Mouse (Mus musculus): ENCODE results near the gene Dgkh. TPM values are rescaled to one million over a fixed set of nuclear protein-coding genes. Genes with fewer than 3 reads are reported as not detected.
A peak's percentile ranks its signal among the peaks of the same experiment; 100 is the strongest.

Dgkh gene
- polyA plus RNA-seq, 1 experiment = 1.2 TPM

DNA sequence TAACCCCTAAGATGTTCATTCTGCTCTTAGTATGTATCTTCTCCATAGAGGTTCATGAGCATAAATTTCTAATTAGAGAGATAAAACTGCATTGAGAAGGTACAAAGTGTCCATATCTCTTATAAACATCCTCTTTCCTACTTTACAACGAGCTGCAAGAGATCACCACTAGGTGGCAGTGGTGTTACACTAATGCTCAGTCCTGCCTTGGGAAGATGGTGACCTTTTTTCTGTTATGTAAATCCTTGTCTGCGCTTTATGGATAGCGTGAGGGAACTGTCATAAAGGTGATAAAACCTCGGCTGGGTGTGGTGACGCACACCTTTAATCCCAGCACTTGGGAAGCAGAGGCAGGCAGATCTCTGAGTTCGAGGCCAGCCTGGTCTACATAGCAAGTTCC lies 64.3 kb downstream of the Dgkh start:
- H3ac ChIP-seq (ENCODE audit: control insufficient read depth, insufficient read length, low read depth) = no peak overlapping the region
- H3K27me3 ChIP-seq (ENCODE audit: control insufficient read depth, insufficient read depth, insufficient read length) = no peaks in the 10 kb centered on the region
- H3K79me2 ChIP-seq (ENCODE audit: control insufficient read depth, insufficient read depth) = no peaks in the 10 kb centered on the region
- peak; percentile 49 for TF ChIP-seq CTCF (IDR thresholded peaks at IDR 0.05; ENCODE audit: control insufficient read depth, insufficient read depth, insufficient read length)
- TF ChIP-seq FOSL1 (IDR thresholded peaks at IDR 0.05; ENCODE audit: insufficient read depth, low read length, poor library complexity, severe bottlenecking) = no peak
- no peak for TF ChIP-seq USF1 (IDR thresholded peaks at IDR 0.05; ENCODE audit: low read depth)
- H3K79me3 ChIP-seq (ENCODE audit: low read depth) = no peaks in the 10 kb centered on the region
- H3K36me3 ChIP-seq (ENCODE audit: control insufficient read depth, insufficient read depth) = no peaks in the 10 kb centered on the region
- H3K4me3 ChIP-seq (ENCODE audit: insufficient read depth, poor library complexity, severe bottlenecking) = no peak overlapping the region

DNA sequence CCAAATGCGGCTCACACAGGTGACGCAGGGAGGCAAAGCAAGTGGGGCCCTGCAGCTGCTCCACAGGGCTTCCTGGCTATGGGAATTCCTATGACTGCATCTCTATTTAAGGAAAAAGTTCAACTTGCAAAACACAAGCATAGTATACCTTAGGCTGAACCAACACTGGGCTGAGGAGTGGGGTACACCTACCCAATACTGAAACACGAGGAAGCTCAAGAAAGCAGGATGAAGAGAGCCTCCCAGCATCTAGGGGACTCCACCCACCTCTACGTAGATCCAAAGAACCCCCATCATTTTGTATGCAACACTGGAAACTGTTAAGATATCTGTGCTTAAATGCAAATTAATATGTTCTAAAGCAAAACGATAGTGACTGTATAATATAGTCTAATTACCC lies 64.8 kb downstream of the Dgkh start:
- no peak overlapping the region for H3K4me3 ChIP-seq (ENCODE audit: insufficient read depth, poor library complexity, severe bottlenecking)
- H3ac ChIP-seq (ENCODE audit: control insufficient read depth, insufficient read length, low read depth) = no peak overlapping the region
- no peaks in the 10 kb centered on the region for H3K36me3 ChIP-seq (ENCODE audit: control insufficient read depth, insufficient read depth)
- no peaks in the 10 kb centered on the region for H3K79me3 ChIP-seq (ENCODE audit: low read depth)
- H3K79me2 ChIP-seq (ENCODE audit: control insufficient read depth, insufficient read depth) = no peaks in the 10 kb centered on the region
- no peaks in the 10 kb centered on the region for H3K27me3 ChIP-seq (ENCODE audit: control insufficient read depth, insufficient read depth, insufficient read length)
- no peak for TF ChIP-seq CEBPB (IDR thresholded peaks at IDR 0.05; ENCODE audit: low read depth)

DNA sequence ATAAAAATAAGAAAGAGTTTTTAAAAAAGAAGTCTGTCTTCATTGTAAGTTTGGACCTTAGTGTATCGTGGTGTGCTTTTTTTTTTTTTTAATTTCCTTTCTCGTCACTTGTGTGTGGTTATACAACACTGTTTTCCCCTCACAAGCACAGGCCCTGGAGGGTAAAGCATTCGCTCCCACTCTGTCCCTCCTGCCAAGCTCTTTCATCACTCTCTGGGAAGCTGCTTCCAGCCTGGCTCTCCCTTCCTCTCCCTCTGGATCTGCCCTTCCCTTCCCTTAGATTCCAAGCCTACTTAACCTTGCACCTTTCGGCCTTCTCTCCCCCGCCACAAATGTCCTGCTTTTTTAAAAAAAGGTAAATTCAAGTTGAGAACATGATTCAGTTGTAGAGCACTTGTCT lies 69.9 kb downstream of the Dgkh start:
- Histone ChIP-seq H3ac (ENCODE audit: control insufficient read depth, insufficient read length, low read depth) (no peak overlapping the region), H3K79me3 (ENCODE audit: low read depth) (no peaks in the 10 kb centered on the region), H3K36me3 (ENCODE audit: control insufficient read depth, insufficient read depth) (no peaks in the 10 kb centered on the region), H3K79me2 (ENCODE audit: control insufficient read depth, insufficient read depth) (no peaks in the 10 kb centered on the region), H3K4me3 (ENCODE audit: insufficient read depth, poor library complexity, severe bottlenecking) (no peak overlapping the region), H3K27me3 (ENCODE audit: control insufficient read depth, insufficient read depth, insufficient read length) (no peaks in the 10 kb centered on the region)
- TF ChIP-seq CTCF (IDR thresholded peaks at IDR 0.05; ENCODE audit: control insufficient read depth, insufficient read depth, insufficient read length) (no peak), FOSL1 (IDR thresholded peaks at IDR 0.05; ENCODE audit: insufficient read depth, low read length, poor library complexity, severe bottlenecking) (no peak), USF1 (IDR thresholded peaks at IDR 0.05; ENCODE audit: low read depth) (no peak), MYOD1 (IDR thresholded peaks at IDR 0.05; ENCODE audit: control insufficient read depth, insufficient read length, low read depth) (no peak), CEBPB (IDR thresholded peaks at IDR 0.05; ENCODE audit: low read depth) (no peak), MAX (IDR thresholded peaks at IDR 0.05) (no peak), MYOG (IDR thresholded peaks at IDR 0.05; ENCODE audit: control insufficient read depth, extremely low read depth, insufficient read length) (no peak)

DNA sequence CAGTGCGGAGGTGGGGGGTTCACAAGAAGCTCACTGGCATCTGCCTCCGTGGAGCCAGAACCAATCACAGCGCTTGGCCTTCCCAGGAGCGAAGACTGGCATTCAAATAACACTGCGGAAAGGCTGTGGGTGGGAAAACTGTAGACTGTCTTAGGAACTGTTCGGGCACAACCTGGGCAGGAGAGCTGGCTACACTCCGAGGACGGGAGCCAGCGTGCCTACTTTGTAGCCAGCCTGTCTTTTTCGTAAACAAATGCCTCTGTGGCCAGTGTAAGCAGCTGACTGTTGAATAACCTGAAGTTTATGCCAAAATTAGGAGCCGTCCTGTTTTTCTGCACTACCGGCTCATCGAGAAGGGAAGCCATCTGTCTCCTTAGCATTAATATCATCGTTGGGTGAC lies 71.1 kb downstream of the Dgkh start:
- Histone ChIP-seq H3K36me3 (ENCODE audit: control insufficient read depth, insufficient read depth) (no peaks in the 10 kb centered on the region), H3K79me3 (ENCODE audit: low read depth) (no peaks in the 10 kb centered on the region), H3K4me3 (ENCODE audit: insufficient read depth, poor library complexity, severe bottlenecking) (no peak overlapping the region), H3K79me2 (ENCODE audit: control insufficient read depth, insufficient read depth) (no peaks in the 10 kb centered on the region), H3K27me3 (ENCODE audit: control insufficient read depth, insufficient read depth, insufficient read length) (no peaks in the 10 kb centered on the region), H3ac (ENCODE audit: control insufficient read depth, insufficient read length, low read depth) (no peak overlapping the region)
- no peak for TF ChIP-seq MAX (IDR thresholded peaks at IDR 0.05)
- TF ChIP-seq CEBPB (IDR thresholded peaks at IDR 0.05; ENCODE audit: low read depth) = no peak
- TF ChIP-seq MYOD1 (IDR thresholded peaks at IDR 0.05; ENCODE audit: control insufficient read depth, insufficient read length, low read depth) = no peak

DNA sequence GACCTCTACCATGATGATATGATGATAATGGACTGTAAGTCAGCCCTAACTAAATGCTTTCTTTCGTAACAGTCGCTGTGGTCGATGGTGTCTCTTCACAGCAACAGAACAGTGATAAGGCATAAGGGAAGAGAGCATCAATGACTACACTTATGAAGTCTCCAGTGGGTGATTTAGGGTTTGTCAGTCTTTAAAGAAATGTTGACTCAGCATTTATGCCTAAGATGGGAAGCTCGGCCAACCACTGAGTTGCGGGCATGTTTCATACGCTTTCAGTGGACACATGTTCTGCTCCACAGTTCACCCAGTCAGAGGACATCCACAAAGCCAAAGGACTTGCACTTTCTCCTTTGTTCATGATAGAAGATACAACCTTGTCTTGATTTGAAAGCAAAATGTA lies 73.9 kb downstream of the Dgkh start:
- no peaks in the 10 kb centered on the region for H3K36me3 ChIP-seq (ENCODE audit: control insufficient read depth, insufficient read depth)
- H3ac ChIP-seq (ENCODE audit: control insufficient read depth, insufficient read length, low read depth) = no peak overlapping the region
- no peaks in the 10 kb centered on the region for H3K79me2 ChIP-seq (ENCODE audit: control insufficient read depth, insufficient read depth)
- TF ChIP-seq CEBPB (IDR thresholded peaks at IDR 0.05; ENCODE audit: low read depth) (no peak), MYOG (IDR thresholded peaks at IDR 0.05; ENCODE audit: control insufficient read depth, extremely low read depth, insufficient read length) (no peak), MAX (IDR thresholded peaks at IDR 0.05) (no peak), MYOD1 (IDR thresholded peaks at IDR 0.05; ENCODE audit: control insufficient read depth, insufficient read length, low read depth) (no peak), CTCF (IDR thresholded peaks at IDR 0.05; ENCODE audit: control insufficient read depth, insufficient read depth, insufficient read length) (no peak), USF1 (IDR thresholded peaks at IDR 0.05; ENCODE audit: low read depth) (no peak), FOSL1 (IDR thresholded peaks at IDR 0.05; ENCODE audit: insufficient read depth, low read length, poor library complexity, severe bottlenecking) (no peak)
- H3K79me3 ChIP-seq (ENCODE audit: low read depth) = no peaks in the 10 kb centered on the region
- H3K4me3 ChIP-seq (ENCODE audit: insufficient read depth, poor library complexity, severe bottlenecking) = no peak overlapping the region
- no peaks in the 10 kb centered on the region for H3K27me3 ChIP-seq (ENCODE audit: control insufficient read depth, insufficient read depth, insufficient read length)

DNA sequence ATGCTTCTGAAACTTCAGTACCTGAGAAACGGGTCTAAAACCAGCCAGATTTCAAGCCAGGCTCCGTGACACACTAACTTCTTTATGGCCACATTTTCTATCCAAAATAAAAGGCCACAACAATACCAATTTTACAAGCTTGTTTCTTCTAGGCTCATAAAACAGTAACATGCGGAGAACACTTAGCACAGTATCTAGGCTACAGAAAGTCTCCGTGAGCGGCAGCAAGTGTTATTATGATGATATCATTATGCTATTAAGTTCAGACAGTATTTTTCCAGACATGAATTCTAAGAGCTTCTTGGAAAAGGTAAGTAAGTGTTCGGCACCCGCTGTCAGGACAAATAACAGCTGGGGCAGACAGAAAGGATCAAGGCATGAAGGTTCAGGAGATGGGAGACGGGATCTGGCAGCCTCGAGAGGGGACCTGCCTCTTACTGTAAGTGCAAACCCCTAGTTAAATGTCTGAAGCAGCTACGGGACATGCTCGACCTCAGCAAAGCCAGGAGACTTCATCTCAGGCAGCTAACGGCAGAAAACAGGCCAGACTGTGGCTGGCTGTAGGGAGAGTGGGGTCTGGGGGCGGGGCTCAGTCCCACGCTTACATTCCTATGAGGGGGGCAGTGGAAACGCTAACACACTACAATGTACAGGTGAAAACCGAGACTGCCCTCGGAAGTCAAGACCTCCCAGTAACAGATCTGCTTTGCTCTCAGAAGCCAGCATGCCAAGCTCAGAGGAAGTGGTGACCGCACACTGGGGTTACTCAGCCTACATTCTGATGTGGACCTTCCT lies 75.5 kb downstream of the Dgkh start:
- H3K79me3 ChIP-seq (ENCODE audit: low read depth) = no peaks in the 10 kb centered on the region
- no peak overlapping the region for H3K4me3 ChIP-seq (ENCODE audit: insufficient read depth, poor library complexity, severe bottlenecking)
- H3ac ChIP-seq (ENCODE audit: control insufficient read depth, insufficient read length, low read depth) = no peak overlapping the region

More for the DNA sequence above, 75.5 kb downstream of the Dgkh start:
- TF ChIP-seq FOSL1 (IDR thresholded peaks at IDR 0.05; ENCODE audit: insufficient read depth, low read length, poor library complexity, severe bottlenecking) (no peak), CEBPB (IDR thresholded peaks at IDR 0.05; ENCODE audit: low read depth) (no peak), MAX (IDR thresholded peaks at IDR 0.05) (no peak), USF1 (IDR thresholded peaks at IDR 0.05; ENCODE audit: low read depth) (no peak), MYOG (IDR thresholded peaks at IDR 0.05; ENCODE audit: control insufficient read depth, extremely low read depth, insufficient read length) (no peak), MYOD1 (IDR thresholded peaks at IDR 0.05; ENCODE audit: control insufficient read depth, insufficient read length, low read depth) (no peak), CTCF (IDR thresholded peaks at IDR 0.05; ENCODE audit: control insufficient read depth, insufficient read depth, insufficient read length) (no peak)
- Histone ChIP-seq H3K79me2 (ENCODE audit: control insufficient read depth, insufficient read depth) (no peaks in the 10 kb centered on the region), H3K36me3 (ENCODE audit: control insufficient read depth, insufficient read depth) (no peaks in the 10 kb centered on the region), H3K27me3 (ENCODE audit: control insufficient read depth, insufficient read depth, insufficient read length) (no peaks in the 10 kb centered on the region)
